Mouse (Mus musculus): ENCODE data around the gene Ifna16.

DNA sequence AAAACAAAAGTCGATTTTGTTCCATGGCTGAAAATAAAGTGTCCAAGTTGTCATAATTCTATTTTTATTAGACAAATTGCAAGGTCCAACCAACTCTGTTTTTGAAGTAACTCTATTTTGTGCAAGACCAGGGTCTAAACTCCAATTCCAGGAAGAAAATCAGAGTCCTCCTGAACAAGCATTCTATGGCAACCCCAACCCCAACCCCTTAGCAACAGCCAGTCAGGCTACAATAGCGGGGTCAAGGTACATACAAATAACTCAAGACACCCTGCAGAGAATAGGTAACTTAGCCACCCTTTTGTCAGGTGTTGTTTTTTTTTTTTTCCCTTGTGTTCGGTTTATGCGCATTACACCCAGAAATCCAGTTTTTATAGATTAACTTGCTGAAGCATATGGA lies 21.0 kb upstream of the Ifna16 start:
- TF ChIP-seq GATA1 (IDR thresholded peaks at IDR 0.05; ENCODE audit: low read length) = no peak
- TF ChIP-seq TAL1 (IDR thresholded peaks at IDR 0.05; ENCODE audit: low read length) = no peak

All from erythroblast, embryonic 14.5 days (primary cell).